Mouse (Mus musculus) adrenal gland, postnatal 25 days (tissue): ENCODE data around the gene Zfp536. TPM values are rescaled to one million over a fixed set of nuclear protein-coding genes. Genes with fewer than 3 reads are reported as not detected.

Experiments used
- DNase-seq: peaks from one replicate; pipeline ENCODE4 v3.0.0; 2021; ENCODE audit warnings: mixed read lengths
- total RNA-seq: library from RNA; stranded (reverse); gene quantifications from 2 replicates; pipeline ENCODE4 v1.2.3, GENCODE M21; 2021

Gene Zfp536
- total RNA-seq, 1 experiment from 2014 or later: 9.9 TPM

GRCm38 (mm10) chr7:37553646-37554045 lies 219.8 kb downstream of the Zfp536 start:
- DNase-seq: no peak

DNA sequence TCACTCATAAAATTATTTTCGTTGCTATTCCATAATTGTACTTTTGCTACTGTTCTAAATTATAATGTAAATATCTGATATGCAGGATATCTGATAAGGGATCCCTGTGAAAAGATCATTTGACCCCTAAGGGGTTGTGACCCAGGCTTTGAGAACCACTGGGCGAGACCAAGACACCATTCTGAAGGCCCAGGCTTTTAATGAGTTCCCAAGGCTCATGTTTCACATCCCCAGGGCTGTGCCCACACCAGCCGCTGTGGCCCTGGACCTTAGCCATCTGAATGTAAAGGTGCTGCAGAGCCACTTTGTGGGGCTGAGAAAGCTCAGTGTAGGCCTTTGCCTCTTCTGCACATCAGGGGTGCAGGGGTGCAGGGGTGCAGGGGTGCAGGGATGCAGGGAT lies 221.1 kb downstream of the Zfp536 start:
- DNase-seq: no peak

- DNase-seq: no peak
These were observed 224.6 kb downstream of the Zfp536 start for GRCm38 (mm10) chr7:37548805-37549204.

DNA sequence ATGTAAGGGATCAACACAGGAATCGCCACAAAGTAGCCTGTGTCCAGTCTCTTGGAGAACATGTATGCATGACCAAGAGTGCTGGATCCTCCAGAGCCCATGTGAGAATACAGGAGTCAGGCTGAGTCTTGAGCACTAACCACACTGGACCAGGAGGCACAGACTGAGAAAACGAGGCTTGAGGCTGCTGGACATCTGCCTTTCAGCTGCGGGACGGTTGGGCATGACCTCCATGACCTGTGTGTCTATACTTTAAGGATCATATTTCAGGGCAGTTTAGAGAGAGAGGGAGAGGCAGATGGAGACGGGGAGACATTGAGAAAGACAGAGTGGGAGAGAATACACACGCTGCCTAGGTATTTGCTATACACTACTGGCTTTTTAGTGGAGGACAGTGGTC lies 229.4 kb downstream of the Zfp536 start:
- no peak for DNase-seq

DNA sequence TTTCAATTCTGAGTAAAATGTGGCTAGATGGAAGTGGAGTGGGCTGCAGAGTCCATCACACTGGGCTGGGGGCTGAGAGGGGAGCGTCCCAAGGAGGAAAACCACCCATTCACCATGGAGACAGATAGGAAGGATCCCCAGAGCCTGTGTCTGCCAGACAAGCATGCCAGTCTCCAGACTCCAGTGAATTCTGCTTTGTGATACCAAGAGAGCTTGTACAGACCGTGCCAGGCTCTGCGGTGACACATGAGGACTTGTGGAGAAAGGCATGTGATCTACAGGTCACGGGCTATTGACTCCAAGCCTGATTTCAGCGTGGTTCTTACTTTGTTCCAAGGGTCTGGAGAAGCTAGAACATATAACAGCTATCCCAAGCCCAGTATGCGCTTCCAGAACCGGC lies 230.5 kb downstream of the Zfp536 start:
- DNase-seq: no peak

DNA sequence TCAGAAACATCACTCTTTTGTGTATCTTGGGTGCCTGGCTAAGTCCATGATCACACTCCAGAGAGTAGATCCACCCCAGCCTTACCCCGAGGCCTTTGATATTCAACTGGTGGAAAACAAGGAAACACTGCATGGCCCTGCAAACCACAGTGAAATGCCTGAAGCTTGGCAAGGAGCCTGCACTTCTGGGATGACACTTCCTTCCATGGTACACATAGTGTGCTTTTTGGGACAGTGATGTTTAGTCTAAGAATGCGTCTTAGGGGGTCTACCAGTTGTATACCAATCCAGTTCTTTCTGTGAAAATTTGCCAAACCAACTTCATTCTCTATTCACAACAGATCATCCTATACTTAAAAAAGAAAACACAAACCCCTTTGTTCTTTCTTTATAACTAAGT lies 242.3 kb downstream of the Zfp536 start:
- no peak for DNase-seq

- no peak for DNase-seq
These were observed 245.1 kb downstream of the Zfp536 start for GRCm38 (mm10) chr7:37528311-37528710.

GRCm38 (mm10) chr7:37527890-37528289 lies 245.6 kb downstream of the Zfp536 start:
- no peak for DNase-seq

DNA sequence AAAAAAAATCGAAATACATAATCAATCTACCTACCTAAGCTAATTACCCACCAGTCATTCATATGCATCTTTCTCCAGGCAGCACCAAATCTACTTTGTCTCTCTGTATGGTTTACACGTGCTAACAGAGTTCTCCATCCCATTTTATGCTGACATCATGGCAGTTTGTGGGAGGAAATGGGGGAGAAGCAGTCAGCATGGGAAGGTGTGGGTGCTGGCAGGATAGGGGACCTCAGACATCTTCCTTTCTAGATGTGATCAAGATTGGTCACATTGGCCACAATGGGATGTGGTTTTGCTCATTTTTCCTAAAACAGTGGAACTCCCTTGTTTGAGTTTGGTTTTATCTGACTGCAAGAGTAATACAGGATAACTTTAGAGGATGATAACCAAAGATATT lies 252.0 kb downstream of the Zfp536 start:
- no peak for DNase-seq

GRCm38 (mm10) chr7:37510933-37511675 lies 262.3 kb downstream of the Zfp536 start:
- DNase-seq: no peak

DNA sequence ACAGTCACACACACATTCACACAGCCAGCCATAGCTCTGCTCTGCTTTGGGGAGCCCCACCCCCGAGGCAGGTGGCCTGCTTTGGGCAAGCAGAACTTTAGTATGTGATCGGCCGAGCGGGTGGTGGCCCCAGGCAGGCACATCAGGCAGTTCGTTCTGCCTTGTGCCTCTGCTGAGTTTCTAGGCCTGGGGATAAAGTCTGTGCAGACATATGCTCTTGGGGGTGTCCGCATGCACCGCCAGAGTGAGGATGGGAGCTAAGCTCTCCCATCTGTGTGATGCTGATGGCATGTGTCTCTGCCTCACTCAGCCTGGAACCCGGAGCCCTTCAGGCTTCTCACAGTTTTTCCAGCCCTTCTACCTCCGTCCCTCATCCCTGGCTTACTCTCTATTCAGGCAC lies 263.7 kb downstream of the Zfp536 start:
- DNase-seq: no peak

- DNase-seq: no peak
These were observed 267.9 kb downstream of the Zfp536 start for GRCm38 (mm10) chr7:37505548-37505947.

DNA sequence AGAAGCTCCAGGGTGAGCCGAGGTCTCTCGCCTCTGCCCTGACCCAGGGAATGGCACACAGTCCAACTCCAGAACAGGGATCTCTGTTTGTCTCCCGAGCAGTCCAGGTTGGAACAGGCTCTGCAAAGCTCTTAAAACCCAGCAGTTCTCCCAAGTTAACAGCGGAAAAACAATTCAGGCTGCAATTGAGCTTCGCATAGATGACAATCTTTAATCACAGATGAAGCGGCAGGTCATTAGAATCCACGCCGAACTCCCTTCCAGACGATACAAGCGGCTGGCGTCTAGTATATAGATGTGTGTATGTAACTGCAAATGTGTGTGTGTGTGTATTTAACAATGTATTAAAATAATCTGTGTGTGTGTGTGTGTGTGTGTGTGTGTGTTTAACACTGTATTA lies 268.3 kb downstream of the Zfp536 start:
- no peak for DNase-seq

GRCm38 (mm10) chr7:37498881-37499280 lies 274.6 kb downstream of the Zfp536 start:
- no peak for DNase-seq

DNA sequence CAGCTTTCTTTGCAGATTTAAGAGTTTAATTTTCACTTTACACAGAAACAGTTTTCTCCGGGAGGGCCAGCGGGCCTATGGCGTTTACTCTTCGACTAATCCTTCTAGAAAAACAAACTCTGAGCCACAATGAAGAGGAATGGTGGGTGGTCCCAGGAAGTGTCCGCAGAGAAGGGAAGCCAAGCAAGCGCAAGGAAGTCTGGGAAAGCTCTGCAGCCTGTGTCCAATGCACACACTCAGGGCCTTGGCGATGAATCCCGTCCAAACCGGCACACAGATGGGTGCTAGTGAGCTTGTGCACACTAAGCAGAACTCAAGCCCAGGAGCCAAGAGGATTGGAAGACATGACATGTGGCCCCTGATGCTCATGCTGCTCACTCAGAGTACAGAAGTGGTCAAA lies 276.9 kb downstream of the Zfp536 start:
- no peak for DNase-seq

DNA sequence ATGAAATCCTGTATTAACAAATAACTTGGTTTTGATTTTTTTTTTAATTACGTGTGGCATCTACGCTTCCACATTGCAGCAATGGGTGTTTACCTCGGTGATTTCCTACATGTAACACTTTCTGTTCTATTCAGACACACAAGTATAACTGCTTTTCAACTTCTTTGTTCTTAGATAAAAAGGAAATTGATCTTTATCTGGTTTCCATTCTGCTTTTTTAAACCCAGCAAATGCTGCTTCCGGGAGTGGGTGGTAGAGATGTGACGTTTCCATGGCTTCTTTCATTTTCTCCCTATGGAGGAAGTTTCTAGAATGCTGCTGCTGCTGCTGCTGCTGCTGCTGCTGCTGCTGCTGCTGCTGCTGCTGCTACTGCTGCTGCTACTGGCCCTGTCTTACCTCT lies 283.1 kb downstream of the Zfp536 start:
- DNase-seq: no peak

- DNase-seq: no peak
These were observed 288.5 kb downstream of the Zfp536 start for GRCm38 (mm10) chr7:37484946-37485345.

- DNase-seq: no peak
These were observed 290.9 kb downstream of the Zfp536 start for GRCm38 (mm10) chr7:37482564-37482963.

GRCm38 (mm10) chr7:37481165-37481564 lies 292.3 kb downstream of the Zfp536 start:
- DNase-seq: no peak

DNA sequence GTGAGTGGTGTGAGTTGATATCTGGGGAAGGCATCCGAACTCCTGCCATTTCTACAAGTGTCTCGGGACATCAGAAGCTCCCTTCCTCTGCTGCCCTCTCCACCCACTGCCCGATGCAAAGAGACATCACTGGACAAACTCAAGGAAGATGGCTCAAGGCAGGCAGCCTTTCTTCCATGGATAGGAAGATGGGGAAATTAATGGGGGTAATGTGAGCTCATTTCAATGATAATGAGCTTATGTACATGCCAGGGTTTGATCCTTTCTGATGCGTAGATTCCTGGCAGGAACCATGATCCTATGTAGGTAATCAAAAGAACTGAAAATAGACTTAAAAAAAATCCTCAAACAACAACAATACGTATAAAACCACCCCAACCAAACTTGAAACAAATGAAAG lies 296.1 kb downstream of the Zfp536 start:
- no peak for DNase-seq

- DNase-seq: no peak
These were observed 298.0 kb downstream of the Zfp536 start for GRCm38 (mm10) chr7:37475485-37475884.

GRCm38 (mm10) chr7:37474284-37474683 lies 299.2 kb downstream of the Zfp536 start:
- no peak for DNase-seq

- DNase-seq: no peak
These were observed 299.9 kb downstream of the Zfp536 start for GRCm38 (mm10) chr7:37473311-37474084.

DNA sequence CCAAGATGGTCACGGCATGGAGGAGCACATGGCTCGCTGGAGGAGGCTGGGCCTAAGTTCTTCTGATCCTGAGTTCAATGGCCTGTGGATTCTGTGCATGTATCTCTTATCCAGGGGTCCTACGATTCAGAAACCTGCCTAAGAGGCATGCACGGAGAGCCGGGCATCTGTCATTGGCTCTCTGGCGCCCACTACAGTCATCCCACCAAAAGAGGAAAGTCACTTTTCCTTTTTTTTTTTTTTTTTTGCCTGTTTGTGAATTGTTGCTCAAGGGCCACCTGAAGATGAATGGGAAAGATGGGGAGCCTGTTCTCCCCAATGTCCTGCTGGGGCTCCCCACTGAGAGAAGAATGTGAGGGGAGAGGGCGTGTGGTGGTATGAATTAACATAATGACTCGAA lies 301.7 kb downstream of the Zfp536 start:
- DNase-seq: no peak
